Mouse (Mus musculus) embryo, embryonic 9.5 days (tissue): Measurements from ENCODE around the gene Usp7.
A peak's percentile ranks its signal among the peaks of the same experiment; 100 is the strongest.

Experiments used
- DNase-seq: peaks from one replicate; pipeline ENCODE4 v3.0.0-alpha.2; 2017; ENCODE audit errors: extremely low spot score

The Usp7 gene

DNA sequence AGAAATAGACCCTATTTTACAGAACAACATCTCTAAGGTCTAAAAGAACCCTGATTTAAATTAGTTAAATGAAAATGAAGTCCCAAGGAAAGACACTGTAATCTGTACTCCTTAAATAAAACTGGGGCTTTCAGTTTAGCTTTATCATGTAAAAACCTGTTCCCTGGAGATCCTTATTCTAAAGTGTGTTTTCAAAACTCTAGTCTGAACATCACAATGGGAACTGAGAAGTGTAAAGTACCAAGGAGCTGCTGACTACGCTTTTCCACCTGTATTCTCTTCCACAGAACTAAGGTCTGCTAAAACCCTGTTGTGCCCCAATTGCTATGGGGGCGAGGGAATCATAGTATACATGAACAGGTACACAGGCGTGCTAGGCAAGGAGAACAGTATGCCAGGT lies 68.1 kb downstream of the Usp7 start:
- DNase-seq = no peak

GRCm38 (mm10) chr16:8720447-8720846 lies 71.7 kb downstream of the Usp7 start:
- DNase-seq = no peak

GRCm38 (mm10) chr16:8717744-8718143 lies 74.4 kb downstream of the Usp7 start:
- no peak for DNase-seq

DNA sequence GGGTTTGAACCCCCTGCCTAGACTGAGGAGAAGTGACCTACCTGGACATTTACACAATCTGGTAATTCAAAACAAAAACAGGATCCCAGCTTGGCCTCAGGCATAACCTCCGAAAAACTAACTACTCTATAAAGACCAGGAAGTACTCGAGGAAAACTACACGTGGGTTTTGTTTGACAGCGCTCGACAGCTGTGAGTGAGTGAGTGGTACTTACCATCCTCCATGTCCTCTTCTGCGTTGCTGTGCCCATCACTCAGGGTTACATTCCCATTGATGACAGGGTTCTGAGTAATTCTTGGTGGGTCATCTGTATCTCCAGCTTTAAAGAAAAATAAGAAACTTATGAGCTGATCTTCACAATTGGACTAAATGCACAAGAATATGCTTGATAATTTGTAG lies 75.8 kb downstream of the Usp7 start:
- DNase-seq = no peak

- no peak for DNase-seq
These were observed 76.5 kb downstream of the Usp7 start for GRCm38 (mm10) chr16:8715513-8716080.

- no peak for DNase-seq
These were observed 77.3 kb downstream of the Usp7 start for GRCm38 (mm10) chr16:8714851-8715250.

- DNase-seq = no peak
These were observed 80.1 kb downstream of the Usp7 start for GRCm38 (mm10) chr16:8711998-8712397.

DNA sequence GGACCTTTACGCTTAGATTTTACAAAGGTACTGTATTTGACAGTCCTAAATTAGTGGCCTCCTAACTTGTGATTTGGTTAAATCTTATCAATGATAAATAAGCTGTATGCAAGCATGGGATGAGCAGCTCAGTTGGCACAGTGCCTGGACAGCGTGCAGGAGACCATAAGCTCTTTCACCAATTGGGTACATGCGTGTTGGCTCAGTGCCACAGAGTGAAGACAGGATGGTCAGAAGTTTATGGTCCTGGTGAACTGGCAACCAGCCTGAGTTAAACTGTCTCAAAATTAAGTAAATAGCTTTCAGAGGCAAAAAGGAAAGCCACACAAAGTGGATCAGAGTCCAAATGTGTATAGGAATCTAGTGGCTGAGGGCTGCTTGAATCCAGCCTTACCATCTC lies 91.5 kb downstream of the Usp7 start:
- DNase-seq = no peak

DNA sequence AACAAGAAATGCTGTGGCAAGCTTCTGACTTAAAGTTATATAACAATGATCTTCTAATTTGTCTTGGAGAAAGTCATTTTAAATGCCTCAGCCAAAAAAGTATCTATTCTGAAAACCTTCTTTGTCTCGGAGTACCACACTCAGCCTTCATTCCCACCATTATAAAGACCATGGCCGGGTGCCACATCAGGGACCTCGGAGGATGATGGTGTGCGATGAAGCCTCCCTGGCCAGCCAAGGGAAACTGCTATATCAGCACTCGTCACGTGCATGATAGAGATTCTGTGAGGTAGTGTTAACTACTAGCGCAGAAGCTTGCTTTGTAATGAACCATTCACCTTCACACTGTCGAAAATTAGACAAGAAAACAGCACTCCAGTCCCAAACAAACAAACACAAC lies 92.6 kb downstream of the Usp7 start:
- DNase-seq = no peak

DNA sequence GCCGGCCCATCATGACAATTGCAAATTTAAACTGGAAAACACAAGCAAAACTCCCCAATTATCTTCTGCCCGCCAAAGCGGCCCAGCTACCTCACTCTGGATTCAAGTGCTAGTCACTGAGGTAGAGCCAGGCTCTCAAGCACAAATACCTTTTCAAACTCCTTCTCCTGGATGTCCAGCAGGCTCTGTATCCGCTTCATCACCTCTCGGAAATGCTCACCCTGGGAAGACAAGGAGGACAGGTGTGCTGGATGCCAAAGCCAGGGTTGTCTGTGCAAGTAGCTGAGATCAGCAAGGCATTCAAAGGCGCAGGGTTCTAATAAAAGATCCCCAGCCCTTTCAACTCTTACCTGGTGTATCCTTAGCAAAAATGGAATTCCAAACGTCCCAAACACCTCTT lies 100.9 kb downstream of the Usp7 start:
- no peak for DNase-seq

DNA sequence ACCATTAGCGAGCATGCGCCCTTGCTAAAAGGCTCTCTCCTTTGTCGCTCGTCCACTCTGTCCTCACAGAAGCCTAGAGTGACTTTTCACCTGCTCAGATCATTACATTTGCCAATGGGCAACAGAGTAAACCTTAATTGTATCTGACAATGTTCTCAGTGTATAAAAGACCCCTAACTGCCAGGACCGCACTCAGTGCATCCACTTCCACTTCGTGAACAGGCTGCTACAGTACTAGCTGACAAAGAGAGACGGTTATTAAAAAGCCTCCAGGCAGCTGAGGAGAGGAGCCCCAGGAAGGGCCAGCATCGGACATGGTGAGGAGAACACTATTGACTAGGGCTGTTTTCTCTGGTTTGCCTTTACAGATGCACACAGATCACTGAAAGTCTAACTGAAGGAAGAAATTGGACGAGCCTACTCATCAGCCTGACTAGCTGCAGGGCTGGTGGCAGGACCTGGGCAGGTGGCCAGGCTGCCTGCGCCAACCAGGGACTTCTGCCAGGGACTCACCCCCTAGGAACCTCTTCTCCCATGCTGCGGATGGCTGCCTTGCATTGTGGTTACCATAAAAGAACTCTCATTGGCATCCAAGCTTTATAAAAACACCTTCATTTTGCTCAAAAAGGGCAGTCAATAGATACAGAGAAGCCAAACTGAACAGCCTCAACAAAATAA lies 102.0 kb downstream of the Usp7 start:
- DNase-seq = no peak

DNA sequence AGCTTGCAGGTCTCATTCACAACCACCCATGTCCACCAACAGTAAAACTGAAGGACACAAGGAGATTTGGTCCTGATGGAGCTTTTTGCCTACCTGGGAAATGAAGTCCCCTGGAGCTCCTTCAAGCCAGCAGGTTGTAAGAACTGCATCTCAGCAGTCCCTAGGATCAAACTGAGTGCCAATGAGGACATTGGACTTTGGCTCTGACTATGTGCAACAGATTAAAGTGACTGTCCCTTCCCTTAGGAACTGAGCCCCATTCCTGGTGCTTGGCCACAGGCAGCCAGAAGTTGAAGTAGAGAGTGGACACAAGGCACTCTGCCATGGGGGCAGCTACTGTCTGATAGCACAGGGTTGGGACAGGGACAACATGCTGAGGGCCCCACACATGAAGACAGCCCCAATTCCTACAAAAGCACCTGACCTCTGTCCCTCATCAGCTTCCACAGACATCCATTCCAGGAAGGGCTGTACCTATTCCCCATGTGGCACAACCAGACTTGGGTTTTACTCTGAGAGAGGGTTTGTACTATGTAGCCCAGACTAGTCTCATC lies 104.5 kb downstream of the Usp7 start:
- DNase-seq = no peak

DNA sequence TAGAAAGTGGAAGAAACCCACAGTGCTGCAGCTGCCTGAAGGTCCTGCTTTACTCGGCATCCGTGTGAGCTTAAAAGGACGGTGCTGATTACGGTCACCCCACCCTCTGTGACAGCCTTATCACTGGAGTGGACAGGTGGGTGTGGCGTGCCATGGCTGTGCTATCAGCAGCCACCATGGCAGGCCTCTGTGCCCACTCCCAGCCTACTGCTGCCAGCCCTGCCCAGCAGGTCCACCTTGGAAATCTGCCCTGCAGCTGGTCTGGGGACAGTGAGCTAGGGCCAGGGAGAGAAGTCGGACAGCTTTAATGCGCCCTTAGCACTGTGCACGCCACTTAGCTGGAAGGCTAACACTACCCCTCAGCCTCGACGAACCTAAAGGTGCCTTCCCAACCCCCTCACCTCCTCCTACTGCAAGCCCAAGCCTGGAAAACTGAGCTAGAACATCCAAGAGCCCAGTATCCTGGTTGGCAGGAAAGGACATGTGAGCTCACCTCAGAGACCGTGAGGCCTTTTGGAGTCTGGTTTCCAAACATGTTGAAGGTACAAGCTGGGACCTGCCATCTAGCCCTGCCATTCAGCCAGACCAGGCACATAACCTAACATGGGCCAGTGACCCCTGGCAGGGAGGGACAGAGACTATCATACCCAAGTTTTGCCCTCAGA lies 105.1 kb downstream of the Usp7 start:
- DNase-seq = no peak

GRCm38 (mm10) chr16:8686121-8686870 lies 105.8 kb downstream of the Usp7 start:
- DNase-seq = peak; percentile 72

DNA sequence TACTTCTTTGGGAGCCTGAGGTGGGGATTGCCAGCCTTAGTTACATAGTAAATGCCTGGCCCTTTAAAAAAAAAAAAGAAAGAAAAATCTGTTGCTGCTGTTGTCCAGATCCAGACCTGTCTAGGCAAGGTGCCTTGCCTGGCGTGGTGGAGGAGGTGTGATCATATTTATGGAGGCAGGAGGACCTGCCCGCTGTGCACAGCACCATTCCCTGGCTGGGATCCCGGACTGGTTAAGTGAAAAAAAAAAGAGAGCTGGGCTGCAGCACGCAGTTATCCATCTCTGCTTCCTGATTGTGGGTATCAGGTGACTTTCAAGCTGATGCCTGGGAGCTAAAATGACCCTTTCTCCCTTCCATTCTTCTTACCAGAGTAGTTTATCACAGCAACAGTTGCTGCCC lies 107.0 kb downstream of the Usp7 start:
- DNase-seq = no peak

GRCm38 (mm10) chr16:8680470-8680869 lies 111.6 kb downstream of the Usp7 start, which contains the start of gene Gm5767:
Gene Gm5767, plus strand, starts transcription at chr16:8680770.
- no peak for DNase-seq

DNA sequence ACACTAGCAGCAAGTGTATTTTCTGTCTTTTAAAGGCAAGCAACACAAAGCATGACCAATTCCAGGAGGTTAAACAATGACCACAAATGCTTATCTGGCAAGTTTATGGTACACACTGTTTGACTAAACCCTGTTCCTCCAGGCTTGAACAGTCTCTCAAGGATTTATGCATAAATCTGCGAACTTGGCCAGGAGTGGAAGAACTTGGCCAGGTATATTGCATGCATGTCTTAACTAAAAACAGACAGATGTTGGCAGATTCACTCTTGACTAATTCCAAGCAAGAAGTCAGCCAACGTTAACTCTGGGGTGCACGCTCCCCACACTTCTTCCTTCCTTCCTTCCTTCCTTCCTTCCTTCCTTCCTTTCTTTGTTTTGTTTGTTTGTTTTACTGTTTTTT lies 112.3 kb downstream of the Usp7 start:
- no peak for DNase-seq

GRCm38 (mm10) chr16:8678676-8679075 lies 113.4 kb downstream of the Usp7 start:
- no peak for DNase-seq

DNA sequence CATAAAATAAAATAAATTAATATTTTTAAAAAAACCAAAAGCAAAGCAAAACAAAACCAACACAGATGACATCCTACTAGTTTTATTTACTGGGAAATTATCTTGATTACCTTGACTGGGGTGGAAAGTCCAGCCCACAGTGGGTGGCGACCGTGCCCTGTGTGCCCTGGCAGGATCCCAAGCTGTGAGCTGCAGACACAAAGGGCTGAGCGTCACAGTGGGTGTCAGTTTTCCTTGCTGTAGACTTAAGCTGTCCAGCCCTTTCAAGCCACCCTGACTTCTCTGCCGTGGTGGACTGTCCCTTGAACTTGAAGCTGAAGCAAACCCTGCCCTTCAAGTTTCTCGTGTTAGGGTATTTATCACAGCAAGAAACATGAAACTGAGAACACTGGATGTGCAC lies 114.1 kb downstream of the Usp7 start:
- DNase-seq = no peak

GRCm38 (mm10) chr16:8676800-8677199 lies 115.3 kb downstream of the Usp7 start:
- DNase-seq = peak; percentile 50

DNA sequence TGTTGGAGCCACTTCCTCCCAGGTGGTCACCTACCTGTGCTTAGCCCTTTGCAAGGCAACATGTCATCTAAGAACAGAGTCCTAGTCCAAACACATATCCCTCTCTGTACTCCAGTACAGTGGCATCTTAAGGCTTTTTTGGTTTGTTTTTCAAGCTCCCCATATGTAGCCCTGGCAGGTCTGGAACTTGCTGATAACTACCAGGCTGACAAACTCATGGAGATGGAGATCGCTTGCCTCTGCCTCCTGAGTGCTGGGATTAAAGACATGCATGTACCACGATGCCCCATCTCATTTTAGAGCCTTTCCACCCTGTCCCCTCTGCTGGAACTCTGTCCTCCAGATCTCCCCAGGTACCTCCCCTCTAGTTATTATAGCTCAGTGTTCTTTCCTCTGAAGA lies 115.9 kb downstream of the Usp7 start:
- no peak for DNase-seq

DNA sequence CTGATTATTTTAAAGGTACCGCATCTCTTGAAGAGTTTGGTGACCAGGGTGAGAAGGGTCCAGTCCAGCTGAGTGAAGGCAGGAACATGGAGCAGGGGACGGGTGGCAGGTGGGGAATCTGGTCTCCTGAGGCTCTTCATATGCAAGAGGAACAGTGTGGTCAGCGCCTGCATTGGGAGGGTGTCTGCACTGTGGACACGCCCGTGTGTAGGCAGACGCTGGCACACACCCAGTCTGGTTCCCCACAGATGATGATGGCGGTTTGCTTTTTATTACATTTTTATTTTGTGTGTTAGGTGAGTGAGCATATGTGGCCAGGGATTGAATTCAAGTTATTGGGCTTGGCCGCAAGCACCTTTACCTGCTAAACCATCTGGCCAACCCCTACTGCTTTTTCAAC lies 116.5 kb downstream of the Usp7 start:
- DNase-seq = no peak
